Mouse (Mus musculus) small intestine, adult 2 months (tissue): Measurements from ENCODE around the gene Gjc2. TPM values are rescaled to one million over a fixed set of nuclear protein-coding genes. Genes with fewer than 3 reads are reported as not detected.

Experiments
- H3K27ac ChIP-seq: fragments of 200-500 bp; 2 replicates; pipeline ENCODE4 v1.5.1; 2012; ENCODE audit warnings: low read depth, low read length, control low read depth, inconsistent platforms; ENCODE audit not compliant: insufficient read depth
- H3K27me3 ChIP-seq: fragments of 200-500 bp; 2 replicates; pipeline ENCODE4 v1.6.1; 2012; ENCODE audit warnings: mild to moderate bottlenecking, moderate library complexity, low read length, inconsistent platforms; ENCODE audit not compliant: control insufficient read depth, insufficient read depth
- H3K36me3 ChIP-seq: fragments of 200-500 bp; 2 replicates; pipeline ENCODE4 v1.6.1; 2012; ENCODE audit warnings: mild to moderate bottlenecking, low read length, control low read depth, inconsistent platforms; ENCODE audit not compliant: control insufficient read depth, insufficient read depth
- H3K4me1 ChIP-seq: fragments of 200-500 bp; 2 replicates; pipeline ENCODE4 v1.6.1; 2012; ENCODE audit warnings: low read length, inconsistent platforms, mixed read lengths; ENCODE audit not compliant: control insufficient read depth, insufficient read depth, insufficient read length
- H3K4me3 ChIP-seq: fragments of 200-500 bp; 2 replicates; pipeline ENCODE4 v1.5.1; 2012; ENCODE audit warnings: low read depth, mild to moderate bottlenecking, control low read depth, inconsistent platforms, low read length, moderate library complexity
- CTCF ChIP-seq: fragments of 200-500 bp; IDR thresholded peaks from 2 replicates; pipeline ENCODE4 v1.5.1; 2012; ENCODE audit warnings: low read depth, mild to moderate bottlenecking, control low read depth, inconsistent platforms, low read length, moderate library complexity, mixed read lengths; ENCODE audit not compliant: insufficient replicate concordance, insufficient read length; ENCODE audit errors: extremely low read depth
- POLR2A ChIP-seq: fragments of 200-500 bp; IDR thresholded peaks from 2 replicates; pipeline ENCODE4 v1.6.1; 2012; ENCODE audit warnings: low read depth, mild to moderate bottlenecking, control low read depth, inconsistent platforms, low read length, moderate library complexity
- WGBS: fragments of 180-500 bp; shearing (Covaris S2); methylation state at CpG from one replicate; pipeline ENCODE4 v1.1.7; 2018; 5-methylcytosine and 5-hydroxymethylcytosine counted together
- polyA plus RNA-seq: library from polyadenylated mRNA; depleted of rRNA; stranded (reverse); fragments of >200 nt; gene quantifications from 2 replicates; pipeline ENCODE4 v1.2.3, GENCODE M21; 2012

Gene Gjc2
- polyA plus RNA-seq, 1 experiment, result 4.6 TPM

DNA sequence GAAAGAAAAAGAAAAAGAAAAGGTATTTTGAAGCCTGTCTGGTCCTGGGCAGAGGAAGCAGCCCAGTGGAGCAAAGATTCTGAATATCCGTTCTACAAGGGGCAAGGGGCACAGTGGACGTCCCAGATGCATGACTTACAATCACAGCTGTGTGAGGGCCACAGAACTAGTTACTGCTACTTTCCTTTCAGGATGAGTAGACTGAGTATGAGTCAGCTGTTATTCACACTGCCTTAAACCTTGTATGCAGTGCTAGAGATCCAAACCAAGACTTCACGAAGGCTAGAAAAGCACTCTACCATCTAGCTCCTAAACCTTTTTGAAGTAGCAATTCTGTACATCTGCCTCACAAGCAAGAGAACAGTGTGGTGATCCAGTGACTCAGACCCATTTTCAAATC, 43.2 kb upstream of the Gjc2 start:
- peak overlapping the region; percentile 18; the same call in 1 of the 2 replicates for H3K27ac ChIP-seq
- peak overlapping the region; percentile 9; the same call in 1 of the 2 replicates for H3K4me3 ChIP-seq
- no peaks in the 10 kb centered on the region for H3K27me3 ChIP-seq
- H3K4me1 ChIP-seq, result peaks cover 39% of the 10 kb centered on the region
- peaks cover 9% of the 10 kb centered on the region for H3K36me3 ChIP-seq
- no peak for TF ChIP-seq POLR2A
- no peak for TF ChIP-seq CTCF
- 6% methylated on average over 3 of the region's 3 CpGs for WGBS

DNA sequence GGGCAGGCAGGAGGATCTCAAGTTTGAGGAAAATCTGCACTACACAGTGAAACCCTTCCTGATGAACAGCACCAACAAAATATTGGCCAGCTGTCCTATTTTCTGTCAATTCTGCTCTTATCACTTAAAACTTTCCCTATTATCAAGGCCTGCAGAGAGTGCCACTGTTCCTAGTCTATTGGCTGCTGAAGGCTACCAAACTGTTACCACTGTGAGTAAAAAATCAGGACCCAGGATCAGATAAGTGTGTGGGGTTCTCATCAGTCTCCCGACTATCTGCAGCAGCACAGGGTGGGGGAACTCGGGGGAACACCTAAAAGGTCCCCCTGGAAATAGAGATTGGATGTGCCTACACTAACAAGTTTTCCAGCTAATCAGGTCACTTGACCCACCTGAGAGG, 42.2 kb upstream of the Gjc2 start:
- Histone ChIP-seq H3K36me3 (peaks cover 9% of the 10 kb centered on the region), H3K4me1 (peaks cover 41% of the 10 kb centered on the region), H3K27ac (no peak overlapping the region), H3K27me3 (no peaks in the 10 kb centered on the region), H3K4me3 (peak overlapping the region; percentile 12; the same call in 1 of the 2 replicates)
- WGBS, result 31% methylated on average over 2 of the region's 2 CpGs
- TF ChIP-seq CTCF (no peak), POLR2A (no peak)

GRCm38 (mm10) chr11:59224470-59224869, 41.5 kb upstream of the Gjc2 start:
- peaks cover 10% of the 10 kb centered on the region for H3K36me3 ChIP-seq
- peaks cover 42% of the 10 kb centered on the region for H3K4me1 ChIP-seq
- no peak overlapping the region for H3K4me3 ChIP-seq
- H3K27ac ChIP-seq, result no peak overlapping the region
- no peaks in the 10 kb centered on the region for H3K27me3 ChIP-seq
- 6% methylated on average over 2 of the region's 2 CpGs for WGBS
- TF ChIP-seq POLR2A (no peak), CTCF (no peak)

DNA sequence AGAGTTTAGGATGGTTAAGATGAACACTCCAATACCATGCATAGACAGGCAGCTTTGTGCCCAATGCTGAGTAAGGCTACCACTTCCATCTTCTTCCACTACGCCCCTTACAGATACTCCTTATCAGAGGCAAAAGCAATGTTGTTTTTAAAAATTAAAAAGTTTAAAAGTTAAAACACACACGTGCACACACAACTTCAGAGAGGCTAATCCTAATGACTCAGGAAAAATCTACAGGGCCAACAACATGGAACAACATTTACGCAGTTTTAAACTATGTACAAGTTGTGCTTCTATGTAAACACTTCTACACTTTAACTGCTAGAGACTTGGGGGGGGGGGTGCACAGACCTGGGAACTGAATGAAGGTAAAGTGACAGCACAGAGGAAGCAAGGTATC, 41.0 kb upstream of the Gjc2 start:
- Histone ChIP-seq H3K4me1 (peaks cover 41% of the 10 kb centered on the region), H3K27me3 (no peaks in the 10 kb centered on the region), H3K36me3 (peaks cover 12% of the 10 kb centered on the region), H3K27ac (0 out of 2 replicates have a peak overlapping the region, but pooled peaks have one; percentile 20), H3K4me3 (no peak overlapping the region)
- no peak for TF ChIP-seq CTCF
- no peak for TF ChIP-seq POLR2A
- 67% methylated on average over 3 of the region's 3 CpGs for WGBS

- Histone ChIP-seq H3K4me1 (peaks cover 46% of the 10 kb centered on the region), H3K36me3 (peaks cover 16% of the 10 kb centered on the region), H3K4me3 (no peak overlapping the region), H3K27me3 (no peaks in the 10 kb centered on the region), H3K27ac (peak overlapping the region; percentile 71; the same call in 1 of the 2 replicates)
- TF ChIP-seq CTCF (no peak), POLR2A (no peak)
- 51% methylated on average over 4 of the region's 4 CpGs for WGBS
Measured at GRCm38 (mm10) chr11:59222306-59222705, 39.3 kb upstream of the Gjc2 start.

GRCm38 (mm10) chr11:59221604-59222003, 38.6 kb upstream of the Gjc2 start:
- Histone ChIP-seq H3K27me3 (no peaks in the 10 kb centered on the region), H3K4me1 (peaks cover 49% of the 10 kb centered on the region), H3K36me3 (peaks cover 16% of the 10 kb centered on the region), H3K4me3 (no peak overlapping the region), H3K27ac (no peak overlapping the region)
- TF ChIP-seq POLR2A, result no peak
- no peak for TF ChIP-seq CTCF

GRCm38 (mm10) chr11:59219064-59219463, 36.1 kb upstream of the Gjc2 start:
- no peak for TF ChIP-seq POLR2A
- TF ChIP-seq CTCF, result peak; percentile 58; the same call in 1 of the 2 replicates
- Histone ChIP-seq H3K4me1 (peaks cover 41% of the 10 kb centered on the region), H3K4me3 (no peak overlapping the region), H3K36me3 (peaks cover 17% of the 10 kb centered on the region), H3K27me3 (no peaks in the 10 kb centered on the region), H3K27ac (no peak overlapping the region)

GRCm38 (mm10) chr11:59218389-59218998, 35.5 kb upstream of the Gjc2 start:
- H3K27me3 ChIP-seq, result no peaks in the 10 kb centered on the region
- peaks cover 15% of the 10 kb centered on the region for H3K36me3 ChIP-seq

More at GRCm38 (mm10) chr11:59218389-59218998, 35.5 kb upstream of the Gjc2 start:
- 29% methylated on average over 4 of the region's 4 CpGs for WGBS
- TF ChIP-seq CTCF, result no peak
- TF ChIP-seq POLR2A, result no peak
- Histone ChIP-seq H3K4me1 (peaks cover 37% of the 10 kb centered on the region), H3K4me3 (no peak overlapping the region), H3K27ac (no peak overlapping the region)
